Mouse (Mus musculus): ENCODE results near the gene Trpc7. TPM values are rescaled to one million over a fixed set of nuclear protein-coding genes. Genes with fewer than 3 reads are reported as not detected.

The Trpc7 gene
- polyA plus RNA-seq, 1 experiment from 2014 or later = 0.30 TPM

DNA sequence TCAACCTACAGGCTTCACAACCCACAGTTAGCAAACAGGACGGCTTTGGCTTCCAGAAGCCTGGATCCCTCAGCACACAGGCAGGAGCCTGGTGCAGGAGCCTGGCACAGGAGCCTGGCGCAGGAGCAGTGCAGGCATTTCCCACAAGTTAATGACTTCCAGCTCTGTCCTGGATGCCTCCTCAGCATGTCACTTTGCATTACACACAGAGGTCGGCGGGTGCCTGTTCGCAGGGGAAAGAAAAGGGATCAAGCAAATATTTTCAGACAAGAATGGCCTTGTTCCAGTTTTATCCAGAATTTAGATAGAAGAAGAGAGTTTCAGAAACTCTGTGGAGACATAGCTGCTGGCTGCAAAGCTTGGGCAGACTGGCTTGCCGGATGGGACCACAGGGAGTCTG is 33.8 kb downstream of the Trpc7 start:
- ATAC-seq = no peak

DNA sequence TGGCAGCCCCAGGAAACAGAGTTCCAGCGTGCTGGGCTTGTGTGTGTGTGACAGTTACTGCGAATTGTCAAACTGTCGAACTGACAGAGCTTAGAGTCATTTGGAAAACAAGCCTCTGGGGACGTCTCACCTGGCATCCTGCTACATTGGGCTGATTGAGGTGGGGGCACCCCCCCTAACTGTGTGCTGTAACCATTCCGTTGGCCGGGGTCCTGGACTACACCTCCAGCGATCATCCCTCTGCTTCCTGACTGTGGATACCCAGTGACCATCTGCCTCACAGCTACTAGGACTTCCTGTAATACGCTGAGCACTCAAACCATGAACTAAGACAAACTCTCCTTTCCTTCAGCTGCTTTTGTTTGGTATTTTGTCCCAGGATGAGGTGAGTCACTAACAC is 41.3 kb downstream of the Trpc7 start:
- no peak overlapping the region for H3K4me3 ChIP-seq (replicated peaks)
- no peaks in the 10 kb centered on the region for H3K27me3 ChIP-seq (replicated peaks)
- H3K36me3 ChIP-seq = no peaks in the 10 kb centered on the region
- whole genome bisulfite sequencing = 61% methylated on average over 8 of the region's 8 CpGs
- H3K4me2 ChIP-seq (replicated peaks) = no peak overlapping the region
- no peaks in the 10 kb centered on the region for H3K4me1 ChIP-seq (replicated peaks)
- no peak overlapping the region for H3K9ac ChIP-seq
- H3K9me3 ChIP-seq = no peaks in the 10 kb centered on the region
- ATAC-seq = no peak
- H3K27ac ChIP-seq = no peak overlapping the region

More for the DNA sequence above, 33.8 kb downstream of the Trpc7 start:
- no peaks in the 10 kb centered on the region for H3K27me3 ChIP-seq (replicated peaks)
- H3K36me3 ChIP-seq = no peaks in the 10 kb centered on the region
- no peak overlapping the region for H3K27ac ChIP-seq
- no peak overlapping the region for H3K4me2 ChIP-seq (replicated peaks)
- WGBS = 67% methylated on average over 6 of the region's 6 CpGs
- H3K9me3 ChIP-seq = no peaks in the 10 kb centered on the region
- H3K4me3 ChIP-seq (replicated peaks) = no peak overlapping the region
- no peaks in the 10 kb centered on the region for H3K4me1 ChIP-seq (replicated peaks)
- no peak overlapping the region for H3K9ac ChIP-seq

DNA sequence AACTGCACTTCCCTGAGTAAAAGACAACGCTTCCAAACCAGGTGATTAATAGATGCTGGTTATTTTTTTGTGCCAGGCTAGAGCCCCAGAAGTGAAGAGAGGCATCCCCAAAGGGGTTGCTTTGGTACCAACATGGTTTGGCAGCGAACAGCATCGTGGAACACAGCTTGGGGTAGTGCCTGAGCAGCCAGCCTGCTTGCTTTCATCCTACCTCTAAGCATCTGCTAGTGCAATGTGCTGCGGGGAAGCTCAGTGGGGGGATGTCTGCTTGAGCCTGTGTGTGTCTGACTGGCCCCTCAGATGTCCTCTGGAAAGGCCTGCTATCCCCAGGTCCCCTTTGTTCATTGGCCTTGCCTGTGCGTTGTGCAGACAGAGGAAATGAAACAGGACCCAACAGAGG is 42.4 kb downstream of the Trpc7 start:
- Histone ChIP-seq H3K4me3 (replicated peaks) (no peak overlapping the region), H3K4me1 (replicated peaks) (no peaks in the 10 kb centered on the region), H3K4me2 (replicated peaks) (no peak overlapping the region), H3K36me3 (no peaks in the 10 kb centered on the region), H3K27me3 (replicated peaks) (no peaks in the 10 kb centered on the region), H3K27ac (no peak overlapping the region), H3K9me3 (no peaks in the 10 kb centered on the region), H3K9ac (no peak overlapping the region)
- 66% methylated on average over 5 of the region's 5 CpGs for WGBS
- ATAC-seq = no peak

DNA sequence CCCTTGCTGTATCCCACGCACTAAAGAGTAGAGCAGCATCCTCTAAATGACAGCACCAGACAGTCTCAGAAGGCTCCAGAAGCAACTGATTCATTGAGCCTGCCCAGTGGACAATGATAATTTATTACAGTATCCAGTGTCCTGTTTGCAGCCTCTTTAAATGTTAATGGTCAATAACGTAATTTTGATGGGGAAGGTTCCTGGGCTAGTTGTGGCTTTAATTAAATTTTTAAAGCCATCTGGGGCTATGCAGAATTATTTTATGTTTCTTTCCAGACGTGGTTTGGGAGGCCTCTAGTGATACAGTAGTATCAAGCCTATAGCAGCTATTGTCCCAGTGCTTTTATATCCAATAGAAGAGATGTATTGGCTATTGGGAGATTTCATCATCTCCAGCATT is 49.9 kb downstream of the Trpc7 start:
- no peak for ATAC-seq
- H3K36me3 ChIP-seq = no peaks in the 10 kb centered on the region
- H3K4me1 ChIP-seq (replicated peaks) = no peaks in the 10 kb centered on the region
- WGBS = 82% methylated on average over 3 of the region's 3 CpGs
- H3K4me2 ChIP-seq (replicated peaks) = no peak overlapping the region
- H3K4me3 ChIP-seq (replicated peaks) = no peak overlapping the region
- no peaks in the 10 kb centered on the region for H3K27me3 ChIP-seq (replicated peaks)
- no peak overlapping the region for H3K9ac ChIP-seq
- H3K27ac ChIP-seq = no peak overlapping the region
- H3K9me3 ChIP-seq = no peaks in the 10 kb centered on the region

DNA sequence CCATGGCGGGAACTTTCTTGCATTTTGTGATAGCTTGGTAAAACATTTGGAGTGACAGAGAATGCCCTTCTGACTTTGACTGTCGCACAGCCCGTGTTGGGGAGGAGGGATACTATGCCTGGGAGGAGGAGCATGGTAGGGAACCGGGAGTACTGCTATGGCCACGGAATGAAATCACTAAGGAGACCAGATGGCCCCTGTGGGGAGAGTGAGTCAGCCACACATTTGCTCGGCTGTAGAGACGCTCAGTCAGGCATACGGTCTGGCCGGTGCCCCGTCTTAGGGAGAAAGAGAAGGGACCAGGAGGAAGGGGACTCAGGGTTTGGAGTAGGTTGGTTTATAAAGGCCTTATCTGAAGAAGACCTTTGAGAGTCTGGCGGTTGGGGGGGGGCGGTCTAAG is 80.3 kb downstream of the Trpc7 start:
- Histone ChIP-seq H3K36me3 (no peaks in the 10 kb centered on the region), H3K4me1 (replicated peaks) (no peaks in the 10 kb centered on the region), H3K4me3 (replicated peaks) (no peak overlapping the region), H3K27ac (no peak overlapping the region), H3K27me3 (replicated peaks) (no peaks in the 10 kb centered on the region), H3K9ac (no peak overlapping the region), H3K9me3 (no peaks in the 10 kb centered on the region), H3K4me2 (replicated peaks) (no peak overlapping the region)
- WGBS = 87% methylated on average over 12 of the region's 12 CpGs
- no peak for ATAC-seq

DNA sequence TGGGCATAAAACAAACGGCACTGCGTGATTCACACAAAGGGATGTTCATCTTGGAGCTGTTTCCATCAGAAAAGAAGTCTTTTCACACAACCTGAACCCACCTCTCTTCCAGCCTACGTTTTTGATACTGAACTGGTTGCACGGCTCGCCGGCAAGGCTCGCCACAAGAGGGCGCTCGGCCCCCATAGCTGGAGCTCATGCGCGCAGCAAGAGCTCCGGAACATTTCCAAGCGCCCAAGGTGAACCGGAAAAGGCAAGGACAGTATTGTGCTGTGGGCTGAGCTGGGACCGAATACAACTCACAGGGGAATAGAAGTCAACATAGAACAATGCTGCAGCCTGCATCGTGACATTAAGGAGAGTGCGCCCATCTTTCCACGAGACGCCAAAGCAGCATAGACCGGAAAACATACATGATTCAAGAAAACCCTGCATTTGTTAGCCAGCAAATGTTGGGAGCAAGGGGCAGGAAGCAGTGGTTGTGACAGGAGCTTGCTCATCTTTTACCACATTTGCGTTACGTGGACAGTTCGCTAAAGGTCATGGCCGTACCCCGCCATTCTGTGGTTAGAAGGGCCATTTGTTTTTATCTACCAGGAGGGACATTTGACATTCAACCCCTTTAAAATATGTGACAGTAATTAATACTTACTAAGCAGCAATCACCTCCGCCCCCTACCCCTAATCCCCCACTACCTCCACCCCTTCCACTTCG is 88.9 kb downstream of the Trpc7 start:
- Histone ChIP-seq H3K27me3 (replicated peaks) (peaks cover 5% of the 10 kb centered on the region; the same call in 1 of the 2 replicates), H3K4me1 (replicated peaks) (no peaks in the 10 kb centered on the region), H3K36me3 (no peaks in the 10 kb centered on the region), H3K9ac (peak overlapping the region; percentile 23; the same call in 1 of the 2 replicates), H3K4me3 (replicated peaks) (peak overlapping the region; percentile 28), H3K9me3 (no peaks in the 10 kb centered on the region), H3K27ac (no peak overlapping the region), H3K4me2 (replicated peaks) (peak overlapping the region; percentile 73)
- 7% methylated on average over 27 of the region's 27 CpGs for WGBS
- ATAC-seq = peak; percentile 81

DNA sequence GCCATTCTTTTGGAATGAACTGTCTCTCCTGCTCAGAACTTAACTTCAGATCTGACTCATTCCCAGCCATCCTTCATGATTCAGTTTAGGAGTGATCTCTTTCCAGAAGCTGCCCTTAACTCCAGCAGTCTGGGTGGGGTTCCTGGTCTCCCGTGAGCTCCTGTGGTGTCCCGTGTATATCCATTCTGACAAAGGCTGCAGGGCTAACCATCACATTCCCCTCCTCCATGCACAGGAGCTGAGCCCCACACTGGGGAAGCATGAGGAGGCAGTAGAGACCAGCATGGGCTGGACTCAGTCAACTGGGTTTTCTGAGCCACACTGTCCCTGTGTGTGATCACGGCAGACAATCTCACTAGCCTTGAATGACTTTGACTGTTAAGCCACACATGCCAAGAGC is 90.7 kb downstream of the Trpc7 start:
- 80% methylated on average over 3 of the region's 3 CpGs for WGBS
- Histone ChIP-seq H3K9ac (no peak overlapping the region), H3K4me1 (replicated peaks) (no peaks in the 10 kb centered on the region), H3K27me3 (replicated peaks) (peaks cover 5% of the 10 kb centered on the region; the same call in 1 of the 2 replicates), H3K36me3 (no peaks in the 10 kb centered on the region), H3K4me3 (replicated peaks) (no peak overlapping the region), H3K4me2 (replicated peaks) (no peak overlapping the region), H3K27ac (no peak overlapping the region), H3K9me3 (no peaks in the 10 kb centered on the region)
- ATAC-seq = no peak

DNA sequence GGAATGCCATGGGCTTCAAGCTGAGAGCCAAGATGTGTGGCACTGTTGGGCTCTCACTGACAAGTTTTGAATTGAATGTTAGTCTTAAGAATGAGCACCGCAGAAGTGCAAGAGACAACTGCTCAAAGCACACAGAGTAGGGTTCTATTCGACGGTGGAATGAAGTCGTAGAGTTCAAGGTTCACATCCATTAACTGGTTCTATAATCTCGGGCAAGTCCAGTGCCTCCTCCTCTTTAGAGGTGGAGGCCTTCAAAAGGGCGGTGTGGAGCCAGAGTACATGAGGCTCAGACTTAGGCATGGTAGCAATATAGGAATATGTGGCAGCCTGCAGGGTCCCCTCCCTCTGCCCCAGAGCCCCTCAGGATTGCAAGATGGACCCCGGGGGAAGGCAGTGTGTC is 98.3 kb downstream of the Trpc7 start:
- ATAC-seq = peak; percentile 59; the same call in 1 of the 2 replicates
- Histone ChIP-seq H3K36me3 (no peaks in the 10 kb centered on the region), H3K27me3 (replicated peaks) (no peaks in the 10 kb centered on the region), H3K9me3 (no peaks in the 10 kb centered on the region), H3K4me1 (replicated peaks) (no peaks in the 10 kb centered on the region), H3K9ac (no peak overlapping the region), H3K4me3 (replicated peaks) (no peak overlapping the region), H3K4me2 (replicated peaks) (no peak overlapping the region), H3K27ac (no peak overlapping the region)
- WGBS = 61% methylated on average over 7 of the region's 7 CpGs

DNA sequence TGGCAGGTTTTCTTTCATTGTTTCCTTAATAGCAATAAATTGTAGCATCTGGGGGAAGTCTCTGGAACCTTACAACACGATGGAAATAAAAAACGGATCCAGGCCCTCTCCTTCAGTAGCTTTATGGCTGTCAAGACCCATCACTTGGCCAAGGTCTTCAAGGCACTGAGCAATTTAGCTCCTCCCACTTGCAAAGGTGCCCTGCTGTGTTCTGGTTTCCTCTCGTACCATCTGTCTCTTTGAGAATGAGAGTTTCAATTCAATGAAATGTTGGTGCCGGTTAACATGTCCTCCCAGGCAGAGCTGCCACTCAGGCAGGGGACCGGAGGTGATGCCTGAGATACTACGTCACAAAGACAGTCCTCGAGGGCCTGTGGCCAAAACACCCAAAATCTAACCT is 100.3 kb downstream of the Trpc7 start:
- Histone ChIP-seq H3K27me3 (replicated peaks) (no peaks in the 10 kb centered on the region), H3K27ac (no peak overlapping the region), H3K36me3 (no peaks in the 10 kb centered on the region), H3K4me2 (replicated peaks) (no peak overlapping the region), H3K9ac (no peak overlapping the region), H3K4me1 (replicated peaks) (no peaks in the 10 kb centered on the region), H3K4me3 (replicated peaks) (no peak overlapping the region), H3K9me3 (no peaks in the 10 kb centered on the region)
- 84% methylated on average over 7 of the region's 7 CpGs for WGBS
- no peak for ATAC-seq

DNA sequence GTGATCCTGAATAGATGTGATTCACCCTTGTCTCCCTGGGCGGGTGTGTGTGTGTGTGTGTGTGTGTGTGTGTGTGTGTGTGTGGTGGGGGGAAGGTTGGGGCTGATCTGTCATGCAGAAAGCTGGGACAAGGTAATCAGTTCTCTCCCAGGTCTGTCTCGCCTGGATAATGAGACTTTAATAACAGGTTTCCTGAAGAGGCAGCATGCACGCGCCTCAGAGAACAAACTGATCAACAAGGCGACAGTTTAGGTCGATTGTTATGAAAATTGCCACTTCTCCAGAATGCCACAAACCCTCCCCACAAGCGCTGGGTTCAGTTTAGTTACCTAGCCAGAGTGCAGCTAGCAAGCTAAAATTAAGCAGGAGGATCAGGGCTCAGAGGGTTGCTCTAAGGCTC is 101.4 kb downstream of the Trpc7 start:
- H3K36me3 ChIP-seq = no peaks in the 10 kb centered on the region
- H3K27ac ChIP-seq = no peak overlapping the region
- no peaks in the 10 kb centered on the region for H3K9me3 ChIP-seq
- no peak for ATAC-seq
- no peaks in the 10 kb centered on the region for H3K27me3 ChIP-seq (replicated peaks)
- H3K4me2 ChIP-seq (replicated peaks) = no peak overlapping the region
- 61% methylated on average over 7 of the region's 7 CpGs for WGBS
- no peaks in the 10 kb centered on the region for H3K4me1 ChIP-seq (replicated peaks)
- no peak overlapping the region for H3K4me3 ChIP-seq (replicated peaks)
- no peak overlapping the region for H3K9ac ChIP-seq

DNA sequence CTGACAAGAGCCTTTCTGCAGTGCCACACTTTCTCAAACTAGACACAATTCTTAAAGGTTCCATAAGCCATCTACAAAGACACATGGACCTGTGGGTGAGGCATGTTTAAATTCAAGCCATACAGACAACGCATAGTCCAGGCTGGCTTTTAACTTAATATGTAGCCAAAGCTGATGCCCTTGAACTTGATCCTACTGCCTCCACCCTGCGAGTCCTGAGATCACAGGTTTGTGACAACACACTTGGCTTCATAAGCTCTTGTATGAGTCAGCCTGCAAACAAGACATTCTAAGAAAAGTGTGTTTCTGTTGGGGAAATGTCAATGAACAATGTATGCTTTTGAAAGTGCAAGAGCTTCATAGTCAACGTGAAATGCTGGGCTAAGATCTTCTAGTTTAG is 102.9 kb downstream of the Trpc7 start:
- H3K4me3 ChIP-seq (replicated peaks) = no peak overlapping the region
- H3K4me1 ChIP-seq (replicated peaks) = no peaks in the 10 kb centered on the region
- H3K4me2 ChIP-seq (replicated peaks) = no peak overlapping the region
- H3K36me3 ChIP-seq = no peaks in the 10 kb centered on the region
- H3K27me3 ChIP-seq (replicated peaks) = no peaks in the 10 kb centered on the region
- no peak for ATAC-seq
- no peak overlapping the region for H3K27ac ChIP-seq
- WGBS = 79% methylated on average over 3 of the region's 3 CpGs
- no peak overlapping the region for H3K9ac ChIP-seq
- H3K9me3 ChIP-seq = no peaks in the 10 kb centered on the region

DNA sequence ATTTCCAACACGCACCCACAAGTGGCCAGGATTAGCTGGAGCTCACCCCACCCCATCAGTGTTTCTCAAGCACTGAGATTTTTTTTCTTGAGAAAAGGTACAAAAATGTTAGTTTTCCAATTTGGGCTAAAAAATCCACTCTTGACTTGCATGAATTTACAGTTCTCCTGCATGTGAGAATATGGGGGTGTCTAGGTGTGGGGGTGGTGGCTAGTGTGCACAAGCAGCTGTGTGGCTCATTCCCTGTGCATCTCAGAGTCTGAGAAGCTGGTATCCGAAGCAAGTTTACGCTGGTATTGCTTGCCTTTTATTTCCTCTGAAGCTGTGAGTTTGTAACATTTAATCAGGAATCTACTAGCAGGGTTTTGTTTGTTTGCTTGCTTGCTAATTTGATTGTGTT is 105.1 kb downstream of the Trpc7 start:
- Histone ChIP-seq H3K9ac (no peak overlapping the region), H3K36me3 (no peaks in the 10 kb centered on the region), H3K4me1 (replicated peaks) (no peaks in the 10 kb centered on the region), H3K4me2 (replicated peaks) (no peak overlapping the region), H3K4me3 (replicated peaks) (no peak overlapping the region), H3K9me3 (no peaks in the 10 kb centered on the region), H3K27me3 (replicated peaks) (no peaks in the 10 kb centered on the region), H3K27ac (no peak overlapping the region)
- WGBS = 89% methylated on average over 3 of the region's 3 CpGs
- no peak for ATAC-seq

DNA sequence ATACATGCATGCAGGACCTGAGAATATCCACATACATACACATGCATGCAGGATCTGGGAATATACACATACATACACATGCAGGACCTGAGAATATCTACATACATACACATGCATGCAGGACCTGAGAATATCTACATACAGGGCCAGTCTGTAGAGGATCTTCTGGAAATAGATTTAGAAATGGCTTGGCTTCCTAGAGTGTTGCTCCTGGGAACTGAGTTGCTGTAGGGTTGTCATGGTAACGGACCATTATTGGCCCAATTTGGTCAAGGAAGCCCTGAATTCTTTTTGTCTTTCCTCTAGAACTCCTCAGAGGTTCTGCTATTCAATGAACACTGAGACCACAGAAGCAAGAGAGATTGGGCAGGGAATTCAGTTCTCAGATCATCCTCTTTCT is 113.2 kb downstream of the Trpc7 start:
- no peak overlapping the region for H3K4me2 ChIP-seq (replicated peaks)
- H3K36me3 ChIP-seq = no peaks in the 10 kb centered on the region
- no peak overlapping the region for H3K9ac ChIP-seq
- no peak for ATAC-seq
- H3K9me3 ChIP-seq = no peaks in the 10 kb centered on the region
- no peaks in the 10 kb centered on the region for H3K27me3 ChIP-seq (replicated peaks)
- H3K4me3 ChIP-seq (replicated peaks) = no peak overlapping the region
- WGBS = 83% methylated on average over 1 of the region's 1 CpGs
- no peak overlapping the region for H3K27ac ChIP-seq
- H3K4me1 ChIP-seq (replicated peaks) = no peaks in the 10 kb centered on the region
